Mouse (Mus musculus) kidney, adult 2 months (tissue): ENCODE measurements around the gene Lamtor1. TPM values are rescaled to one million over a fixed set of nuclear protein-coding genes. Genes with fewer than 3 reads are reported as not detected.

ENCODE experiments used
- DNase-seq: peaks from one replicate; pipeline ENCODE4 v3.0.0; 2021
- H3K27ac ChIP-seq: fragments of 200-500 bp; 2 replicates; pipeline ENCODE4 v1.5.1; 2012; ENCODE audit warnings: low read depth, low read length, control low read depth, inconsistent platforms; ENCODE audit not compliant: insufficient read depth
- H3K27me3 ChIP-seq: fragments of 200-500 bp; replicated peaks from 2 replicates; pipeline ENCODE4 v1.6.1; 2012; ENCODE audit warnings: mild to moderate bottlenecking, moderate library complexity, low read length, inconsistent platforms; ENCODE audit not compliant: control insufficient read depth, insufficient read depth
- H3K36me3 ChIP-seq: fragments of 200-500 bp; 2 replicates; pipeline ENCODE4 v1.6.1; 2012; ENCODE audit warnings: mild to moderate bottlenecking, moderate library complexity, low read length, inconsistent platforms; ENCODE audit not compliant: control insufficient read depth, insufficient read depth
- H3K4me1 ChIP-seq: fragments of 200-500 bp; 2 replicates; pipeline ENCODE4 v1.6.1; 2011; ENCODE audit warnings: low read length; ENCODE audit not compliant: control insufficient read depth, insufficient read depth
- H3K4me3 ChIP-seq: fragments of 200-500 bp; 2 replicates; pipeline ENCODE4 v1.5.1; 2011; ENCODE audit warnings: mild to moderate bottlenecking, low read depth, low read length, control low read depth; ENCODE audit not compliant: insufficient read depth
- CTCF ChIP-seq: fragments of 200-500 bp; conservative IDR thresholded peaks from 2 replicates; pipeline ENCODE4 v1.5.1; 2011; ENCODE audit warnings: low read depth, mild to moderate bottlenecking, control low read depth, low read length, moderate library complexity, mixed read lengths; ENCODE audit not compliant: insufficient read depth, insufficient read length
- POLR2A ChIP-seq: fragments of 200-500 bp; IDR thresholded peaks from one replicate; pipeline ENCODE4 v1.6.1; 2011; ENCODE audit warnings: low read depth, low read length, control low read depth
- WGBS: fragments of 180-500 bp; shearing (Covaris S2); methylation state at CpG from one replicate; pipeline ENCODE4 v1.1.7; 2018; 5-methylcytosine and 5-hydroxymethylcytosine counted together
- polyA plus RNA-seq: library from polyadenylated mRNA; depleted of rRNA; stranded (reverse); fragments of >200 nt; gene quantifications from 2 replicates; pipeline ENCODE4 v1.2.3, GENCODE M21; 2012; rRNA removed

Gene Lamtor1
- polyA plus RNA-seq, 1 experiment = 267 TPM

GRCm38 (mm10) chr7:101974505-101974904 lies 68.8 kb downstream of the Lamtor1 start:
- WGBS = 18% methylated on average over 2 of the region's 2 CpGs

More at GRCm38 (mm10) chr7:101974505-101974904, 68.8 kb downstream of the Lamtor1 start:
- no peaks in the 10 kb centered on the region for H3K27me3 ChIP-seq
- H3K36me3 ChIP-seq = peaks cover 2% of the 10 kb centered on the region; the same call in 1 of the 2 replicates
- peak; percentile 29 for DNase-seq
- H3K4me3 ChIP-seq = no peak overlapping the region
- peaks cover 28% of the 10 kb centered on the region for H3K4me1 ChIP-seq
- no peak for TF ChIP-seq CTCF
- no peak for TF ChIP-seq POLR2A
- no peak overlapping the region for H3K27ac ChIP-seq

Other genes with a start within 250 kb of the Lamtor1 start
- gene Clpb, start 242.3 kb upstream of the Lamtor1 start, polyA plus RNA-seq = 64.8 and 84.9 TPM in 2 replicates
- 0.20 TPM in 1 of 2 replicates, not detected in the other for gene Phox2a, start 87.6 kb upstream of the Lamtor1 start, polyA plus RNA-seq
- gene Inppl1, start 67.7 kb upstream of the Lamtor1 start, polyA plus RNA-seq = 62.1 and 81.3 TPM in 2 replicates
- gene Folr2, start 48.7 kb upstream of the Lamtor1 start, polyA plus RNA-seq = 11.2 and 11.7 TPM in 2 replicates
- 40.2 and 42.6 TPM in 2 replicates for gene Anapc15, start 42.2 kb upstream of the Lamtor1 start, polyA plus RNA-seq
- gene Folr1, start 35.1 kb upstream of the Lamtor1 start, polyA plus RNA-seq = 942 and 1,044 TPM in 2 replicates
- gene Tomt, start 455 bp downstream of the Lamtor1 start, polyA plus RNA-seq = 0.09 and 0.14 TPM in 2 replicates
- 19.6 and 21.6 TPM in 2 replicates for gene Lrrc51, start 28.0 kb downstream of the Lamtor1 start, polyA plus RNA-seq
- gene Numa1, start 28.2 kb downstream of the Lamtor1 start, polyA plus RNA-seq = 71.8 and 77.5 TPM in 2 replicates
- gene Il18bp, start 112.8 kb downstream of the Lamtor1 start, polyA plus RNA-seq = 18.9 and 22.9 TPM in 2 replicates
- 42.7 and 43.8 TPM in 2 replicates for gene Rnf121, start 159.6 kb downstream of the Lamtor1 start, polyA plus RNA-seq
- 12.3 and 13.2 TPM in 2 replicates for gene Xndc1, start 159.6 kb downstream of the Lamtor1 start, polyA plus RNA-seq
- 1.8 and 2.5 TPM in 2 replicates for gene Xntrpc, start 159.8 kb downstream of the Lamtor1 start, polyA plus RNA-seq
- not detected in 2 replicates for gene Trpc2, start 177.2 kb downstream of the Lamtor1 start, polyA plus RNA-seq
- gene Art1, start 195.8 kb downstream of the Lamtor1 start, polyA plus RNA-seq = 0.08 and 3.8 TPM in 2 replicates
- 0.15 and 0.33 TPM in 2 replicates for gene Art5, start 203.6 kb downstream of the Lamtor1 start, polyA plus RNA-seq
- 0.03 TPM in 1 of 2 replicates, not detected in the other for gene Chrna10, start 210.9 kb downstream of the Lamtor1 start, polyA plus RNA-seq